Mouse (Mus musculus) E14TG2a.4 (cell line): ENCODE data around the gene Olfr871.

Experiments used
- CTCF ChIP-seq: conservative IDR thresholded peaks from 2 replicates; pipeline ENCODE4 v1.5.1; 2014; ENCODE audit warnings: low read length
- NANOG ChIP-seq: IDR thresholded peaks from 2 replicates; pipeline ENCODE4 v1.6.1; 2014; ENCODE audit warnings: borderline replicate concordance, low read length, mixed read lengths
- POU5F1 ChIP-seq: IDR thresholded peaks from 2 replicates; pipeline ENCODE4 v1.6.1; 2014; ENCODE audit warnings: low read length, borderline replicate concordance

DNA sequence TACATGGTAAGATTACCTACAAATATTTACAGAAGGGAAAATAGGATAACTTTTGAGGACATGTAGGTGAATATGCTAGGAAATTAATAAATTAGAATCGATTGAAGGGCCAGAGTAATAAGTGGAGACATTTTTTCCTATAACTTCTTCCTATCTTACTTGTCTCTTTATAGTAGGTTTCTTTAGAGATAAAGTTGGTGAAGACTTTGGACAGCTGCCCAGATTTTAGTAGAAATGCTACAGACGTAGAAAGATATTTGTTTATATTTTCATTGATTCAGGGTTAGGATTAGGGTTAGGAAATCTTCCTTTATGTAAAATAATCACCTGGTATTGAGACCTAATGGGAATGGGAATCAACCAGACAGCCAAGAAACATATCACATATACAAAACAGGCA lies 530 bp upstream of the Olfr871 start:
- no peak for TF ChIP-seq CTCF
- no peak for TF ChIP-seq NANOG
- no peak for TF ChIP-seq POU5F1
